Mouse (Mus musculus) embryonic fibroblast, embryonic 13.5 days (primary cell): ENCODE measurements around the gene Rbms3.

Experiments used
- CTCF ChIP-seq: IDR thresholded peaks from 2 replicates; pipeline ENCODE4 v1.5.1; 2011; ENCODE audit warnings: mild to moderate bottlenecking, control low read depth, low read length, moderate library complexity, borderline replicate concordance; ENCODE audit not compliant: insufficient read depth
- POLR2A ChIP-seq: IDR thresholded peaks from 2 replicates; pipeline ENCODE4 v1.6.1; 2011; ENCODE audit warnings: low read depth, mild to moderate bottlenecking, control low read depth, low read length, moderate library complexity

GRCm38 (mm10) chr9:117070616-117071015 lies 559.1 kb downstream of the Rbms3 start:
- TF ChIP-seq POLR2A: no peak
- TF ChIP-seq CTCF: no peak
